Mouse (Mus musculus) kidney, adult 10 weeks (tissue): Measurements from ENCODE around the gene Slc9c1. TPM values are rescaled to one million over a fixed set of nuclear protein-coding genes. Genes with fewer than 3 reads are reported as not detected.

Source experiments
- polyA plus RNA-seq: library from polyadenylated mRNA; stranded (reverse); fragments of 350-450 nt; fragmentation: Illumina TruSeq; extraction: RNeasy Lipid Tissue Mini Kit (QIAGEN cat#74804); gene quantifications from one replicate; pipeline ENCODE4 v1.2.3, GENCODE M21; 2014; ENCODE audit warnings: low read depth, low replicate concordance

Gene Slc9c1
- polyA plus RNA-seq, result not detected

DNA sequence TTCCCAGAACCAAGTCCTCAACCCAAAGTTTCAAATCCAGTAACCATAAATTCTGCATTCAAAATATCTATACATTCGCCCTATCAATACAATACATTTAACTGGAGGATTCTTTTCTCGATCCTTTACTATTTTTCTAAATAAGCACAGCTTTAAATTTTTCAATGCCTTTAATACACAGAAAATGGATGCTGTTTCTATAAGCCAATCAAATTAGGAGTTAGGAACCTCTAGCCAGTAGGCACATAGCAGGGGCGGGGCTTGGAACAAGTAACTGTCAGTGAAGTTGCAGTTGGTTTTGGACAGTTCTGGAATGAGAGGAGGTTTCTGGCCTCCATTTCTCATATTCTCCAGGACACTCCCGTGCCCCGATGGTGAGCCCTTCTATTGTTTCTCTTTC is at the start of gene Slc9c1:
Slc9c1 (plus strand) TSS at position 301 of the 400 bp plus-strand sequence.

DNA sequence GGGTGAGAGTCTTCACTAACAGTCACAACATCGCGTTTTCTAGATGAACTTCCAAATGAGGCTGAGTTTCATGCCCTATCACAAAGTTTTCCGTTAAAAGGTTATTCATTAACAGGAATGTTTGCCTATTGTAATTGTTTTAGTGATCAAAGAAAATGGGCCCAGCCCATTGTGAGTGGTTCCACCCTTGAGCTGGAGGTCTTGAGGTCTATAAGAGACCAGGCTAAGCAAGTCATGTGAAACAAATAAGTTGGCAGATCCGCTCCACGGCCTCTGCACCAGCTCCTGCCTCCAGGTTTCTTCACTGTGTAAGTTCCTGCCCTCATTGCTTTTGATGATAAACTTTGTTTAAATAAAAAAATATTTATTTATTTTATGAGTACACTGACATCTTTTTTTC is 42.2 kb upstream of the Slc9c1 start, which contains the start of gene Gm609:
Gm609 (minus strand) TSS at position 43 of the 400 bp plus-strand sequence.

GRCm38 (mm10) chr16:45531950-45532349 is 3.2 kb upstream of the Slc9c1 start, which contains the start of gene Gm17783:
Gene Gm17783 (minus strand): TSS chr16:45532050.

GRCm38 (mm10) chr16:45610267-45610666 is 75.2 kb downstream of the Slc9c1 start, which contains the start of gene Gcsam:
Gene Gcsam (plus strand): TSS chr16:45610380.

GRCm38 (mm10) chr16:45653934-45654332 is 118.8 kb downstream of the Slc9c1 start, which contains the start of gene BC016579:
Gene BC016579 (minus strand): TSS chr16:45654068.

Other genes starting within 250 kb of the Slc9c1 start
- gene Cd200, start 126.3 kb upstream of the Slc9c1 start, polyA plus RNA-seq, result 82.2 TPM
- gene Gm609, start 42.3 kb upstream of the Slc9c1 start, polyA plus RNA-seq, result not detected
- gene Gm17783, start 3.3 kb upstream of the Slc9c1 start, polyA plus RNA-seq, result not detected
- 0.24 TPM for gene Gcsam, start 75.1 kb downstream of the Slc9c1 start, polyA plus RNA-seq
- gene BC016579, start 118.8 kb downstream of the Slc9c1 start, polyA plus RNA-seq, result not detected
- gene Tmprss7, start 158.3 kb downstream of the Slc9c1 start, polyA plus RNA-seq, result not detected
- gene Tagln3, start 189.3 kb downstream of the Slc9c1 start, polyA plus RNA-seq, result not detected
- 16.9 TPM for gene Abhd10, start 207.6 kb downstream of the Slc9c1 start, polyA plus RNA-seq